Mouse (Mus musculus) MEL (cell line): Measurements from ENCODE around the gene Dpy19l3. TPM values are rescaled to one million over a fixed set of nuclear protein-coding genes. Genes with fewer than 3 reads are reported as not detected.

ENCODE experiments used
- DNase-seq: peaks from one replicate; pipeline ENCODE4 v3.0.0; 2011; ENCODE audit warnings: low read depth, low spot score
- H3K27ac ChIP-seq: 2 replicates; pipeline ENCODE4 v1.5.1; 2012; ENCODE audit warnings: low read depth, mild to moderate bottlenecking, control low read depth, low read length, moderate library complexity; ENCODE audit not compliant: control insufficient read depth
- H3K27me3 ChIP-seq, 2 experiments: fragments of 150-350 bp in 1 of 2; sonication (generic) in 1 of 2; 2 replicates each; pipeline ENCODE4 v1.6.1; 2012; ENCODE audit warnings: low read length in 2 of 2, mild to moderate bottlenecking in 2 of 2, improper control_type of control experiment in 1 of 2, moderate library complexity in 1 of 2; ENCODE audit not compliant: insufficient read depth in 2 of 2, control insufficient read depth in 1 of 2
- H3K36me3 ChIP-seq, 2 experiments: 2 replicates each; pipeline ENCODE4 v1.6.1; 2012 to 2014; ENCODE audit warnings: low read length in 2 of 2, improper control_type of control experiment in 1 of 2, inconsistent platforms in 1 of 2, mild to moderate bottlenecking in 1 of 2; ENCODE audit not compliant: insufficient read depth in 2 of 2, control insufficient read depth in 1 of 2
- H3K4me1 ChIP-seq, 2 experiments: fragments of 150-350 bp in 1 of 2; sonication (generic) in 1 of 2; 2 replicates each; pipeline ENCODE4 v1.6.1; 2012; ENCODE audit warnings: low read length in 2 of 2, improper control_type of control experiment in 1 of 2, mild to moderate bottlenecking in 1 of 2; ENCODE audit not compliant: insufficient read depth in 2 of 2, control insufficient read depth in 1 of 2
- H3K4me3 ChIP-seq, 2 experiments: fragments of 150-350 bp in 1 of 2; sonication (generic) in 1 of 2; 2 replicates each; pipeline ENCODE4 v1.5.1; 2012; ENCODE audit warnings: low read depth in 2 of 2, low read length in 2 of 2, mild to moderate bottlenecking in 2 of 2, moderate library complexity in 2 of 2, control low read depth in 1 of 2, improper control_type of control experiment in 1 of 2; ENCODE audit not compliant: control insufficient read depth in 1 of 2, insufficient read depth in 1 of 2
- H3K79me2 ChIP-seq: 2 replicates; pipeline ENCODE4 v1.6.1; 2012; ENCODE audit warnings: mild to moderate bottlenecking, low read length, moderate library complexity; ENCODE audit not compliant: control insufficient read depth, poor library complexity, insufficient read depth
- H3K9ac ChIP-seq: 2 replicates; pipeline ENCODE4 v1.6.1; 2012; ENCODE audit warnings: low read depth, mild to moderate bottlenecking, control low read depth, low read length, moderate library complexity; ENCODE audit not compliant: control insufficient read depth, poor library complexity, severe bottlenecking
- H3K9me3 ChIP-seq: fragments of 150-350 bp; sonication (generic); replicated peaks from 2 replicates; pipeline ENCODE4 v1.6.1; 2012; ENCODE audit warnings: mild to moderate bottlenecking, low read length, improper control_type of control experiment, moderate library complexity; ENCODE audit not compliant: insufficient read depth
- BHLHE40 ChIP-seq: IDR thresholded peaks from 2 replicates; pipeline ENCODE4 v1.6.1; 2012; ENCODE audit warnings: low read depth, mild to moderate bottlenecking, inconsistent platforms, low read length, improper control_type of control experiment, borderline replicate concordance
- ETS1 ChIP-seq: IDR thresholded peaks from 2 replicates; pipeline ENCODE4 v1.6.1; 2012; ENCODE audit warnings: low read depth, mild to moderate bottlenecking, inconsistent platforms, low read length, improper control_type of control experiment, moderate library complexity
- GABPA ChIP-seq: IDR thresholded peaks from 2 replicates; pipeline ENCODE4 v1.6.1; 2012; ENCODE audit warnings: low read depth, mild to moderate bottlenecking, inconsistent platforms, low read length, improper control_type of control experiment, moderate library complexity
- MAFK ChIP-seq: IDR thresholded peaks from 2 replicates; pipeline ENCODE4 v1.6.1; 2011; ENCODE audit warnings: low read depth, mild to moderate bottlenecking, low read length, improper control_type of control experiment, borderline replicate concordance
- MYB ChIP-seq: IDR thresholded peaks from 2 replicates; pipeline ENCODE4 v1.6.1; 2011; ENCODE audit warnings: mild to moderate bottlenecking, low read depth, low read length, improper control_type of control experiment
- POLR2AphosphoS5 ChIP-seq: IDR thresholded peaks from 2 replicates; pipeline ENCODE4 v1.6.1; 2012; ENCODE audit warnings: low read depth, borderline replicate concordance, mild to moderate bottlenecking, inconsistent platforms, low read length, moderate library complexity, mixed read lengths
- RCOR1 ChIP-seq: IDR thresholded peaks from 2 replicates; pipeline ENCODE4 v1.6.1; 2012; ENCODE audit warnings: low read depth, mild to moderate bottlenecking, inconsistent platforms, low read length, improper control_type of control experiment
- SMC3 ChIP-seq: IDR thresholded peaks from 2 replicates; pipeline ENCODE4 v1.6.1; 2011; ENCODE audit warnings: low read depth, low read length, improper control_type of control experiment
- TBP ChIP-seq: IDR thresholded peaks from 2 replicates; pipeline ENCODE4 v1.8.0; 2011; ENCODE audit warnings: low read depth, low read length, improper control_type of control experiment
- USF1 ChIP-seq: IDR thresholded peaks from 2 replicates; pipeline ENCODE4 v1.6.1; 2014; ENCODE audit warnings: low read depth, mild to moderate bottlenecking, inconsistent platforms, low read length, improper control_type of control experiment, moderate library complexity
- ZKSCAN1 ChIP-seq: IDR thresholded peaks from 2 replicates; pipeline ENCODE4 v1.6.1; 2012; ENCODE audit warnings: low read depth, mild to moderate bottlenecking, inconsistent platforms, low read length, improper control_type of control experiment, moderate library complexity
- ZMIZ1 ChIP-seq: IDR thresholded peaks from 2 replicates; pipeline ENCODE4 v1.6.1; 2012; ENCODE audit warnings: low read depth, mild to moderate bottlenecking, inconsistent platforms, low read length, improper control_type of control experiment, moderate library complexity
- ZNF384 ChIP-seq: IDR thresholded peaks from 2 replicates; pipeline ENCODE4 v1.6.1; 2012; ENCODE audit warnings: low read depth, mild to moderate bottlenecking, inconsistent platforms, low read length, improper control_type of control experiment
- polyA plus RNA-seq, 2 experiments: library from polyadenylated mRNA; stranded (reverse) in 1 of 2; unstranded in 1 of 2; fragments of >175 nt in 1 of 2; fragments of >200 nt in 1 of 2; gene quantifications; 2 replicates each; pipeline versions ENCODE4 v1.2.1 to v1.2.4; 2012; ENCODE audit warnings: low replicate concordance in 2 of 2, low read depth in 1 of 2; ENCODE audit not compliant: insufficient read length in 2 of 2, insufficient read depth in 1 of 2, missing spikeins in 1 of 2
- total RNA-seq: library from RNA; depleted of rRNA; stranded (reverse); fragments of 300-350 nt; gene quantifications from 2 replicates; pipeline ENCODE4 v1.2.3, GENCODE M21; 2012

The Dpy19l3 gene
- total and polyA plus RNA-seq, 3 experiments: 7.4 to 9.9 TPM; not detected in 1

DNA sequence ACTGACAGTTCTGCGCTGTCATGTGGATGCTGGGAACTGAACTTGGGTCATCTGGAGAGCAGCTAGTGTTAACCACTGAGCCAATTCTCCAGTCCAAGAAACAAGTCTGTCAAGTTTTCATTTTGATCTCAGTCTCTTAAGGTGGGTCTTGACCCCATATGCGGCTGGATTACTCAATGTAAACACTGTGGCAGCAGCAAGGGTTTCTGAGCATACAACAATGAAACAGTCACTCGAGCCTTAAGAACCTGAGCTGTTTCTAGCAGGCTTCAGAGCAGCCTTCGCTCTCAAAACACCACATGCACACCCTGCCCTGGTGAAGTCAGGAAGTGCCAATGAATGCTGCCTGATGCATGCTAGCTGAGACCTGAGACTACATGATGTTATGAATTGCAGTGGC lies 31.3 kb upstream of the Dpy19l3 start:
- H3K27ac ChIP-seq: no peak overlapping the region
- H3K27me3 ChIP-seq: no peaks in the 10 kb centered on the region
- H3K4me1 ChIP-seq: no peaks in the 10 kb centered on the region
- no peaks in the 10 kb centered on the region for H3K9me3 ChIP-seq
- H3K4me3 ChIP-seq: no peak overlapping the region
- peaks cover 0 to 15% of the 10 kb centered on the region in 2 experiments; a peak in 2 of 4 replicates for H3K36me3 ChIP-seq
- DNase-seq: no peak
- no peaks in the 10 kb centered on the region for H3K79me2 ChIP-seq
- H3K9ac ChIP-seq: no peak overlapping the region
- TF ChIP-seq ZNF384: no peak
- no peak for TF ChIP-seq SMC3
- no peak for TF ChIP-seq TBP
- TF ChIP-seq ZMIZ1: no peak
- TF ChIP-seq BHLHE40: no peak
- TF ChIP-seq RCOR1: no peak
- TF ChIP-seq MYB: no peak
- TF ChIP-seq ZKSCAN1: no peak
- TF ChIP-seq, all 39 proteins: peak for 0

DNA sequence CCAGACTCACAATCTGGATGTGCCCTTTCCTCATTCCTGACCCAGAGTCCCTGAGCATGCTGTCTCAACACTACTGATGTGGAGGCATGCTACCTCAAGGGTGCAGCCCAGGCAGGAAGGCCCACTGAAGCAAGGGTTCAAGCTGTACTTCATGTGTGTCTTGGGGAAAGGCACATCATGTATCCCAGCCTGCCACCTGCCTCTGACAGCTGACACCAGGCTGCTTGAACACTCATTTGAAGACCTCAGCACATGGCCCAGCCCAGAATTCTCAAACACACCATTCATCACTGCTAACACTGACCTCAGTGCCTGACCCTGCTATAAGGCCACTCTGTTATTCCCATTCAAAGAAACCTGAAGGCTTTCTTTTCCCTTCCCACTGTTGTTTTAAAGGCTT lies 28.0 kb upstream of the Dpy19l3 start:
- Histone ChIP-seq H3K27ac (no peak overlapping the region), H3K27me3 (no peaks in the 10 kb centered on the region), H3K9ac (no peak overlapping the region), H3K4me3 (no peak overlapping the region), H3K79me2 (no peaks in the 10 kb centered on the region), H3K36me3 (peaks cover 0 to 3% of the 10 kb centered on the region in 2 experiments; a peak in 2 of 4 replicates), H3K9me3 (no peaks in the 10 kb centered on the region), H3K4me1 (no peaks in the 10 kb centered on the region)
- DNase-seq: no peak
- TF ChIP-seq MAFK (no peak), USF1 (no peak)

DNA sequence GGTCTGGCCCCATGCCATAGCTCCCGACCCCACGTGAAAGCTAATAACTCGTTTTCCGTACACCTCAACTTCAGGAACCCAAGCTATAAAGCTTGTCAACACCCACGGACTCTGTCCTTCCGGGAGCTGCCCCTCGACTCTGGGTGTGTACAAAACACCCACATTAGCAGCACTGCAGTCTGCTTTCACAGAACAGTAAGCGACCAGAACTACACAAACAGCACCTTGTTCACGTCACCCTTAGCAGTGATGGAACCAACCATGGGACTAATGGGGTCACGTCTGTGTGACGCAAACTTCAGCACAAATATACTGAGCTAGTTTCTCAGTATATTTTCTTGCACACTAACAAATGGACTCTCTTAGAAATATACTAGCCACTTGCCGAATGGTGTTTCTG lies 19.9 kb upstream of the Dpy19l3 start:
- H3K79me2 ChIP-seq: no peaks in the 10 kb centered on the region
- no peaks in the 10 kb centered on the region for H3K9me3 ChIP-seq
- TF ChIP-seq GABPA: no peak
- no peak for TF ChIP-seq ZMIZ1
- TF ChIP-seq ETS1: no peak
- no peak for TF ChIP-seq POLR2AphosphoS5
- no peaks in the 10 kb centered on the region; a peak in 2 of 4 replicates for H3K36me3 ChIP-seq
- no peak for DNase-seq
- no peaks in the 10 kb centered on the region for H3K27me3 ChIP-seq
- H3K4me1 ChIP-seq: peaks cover 0 to 4% of the 10 kb centered on the region in 2 experiments; a peak in 1 of 4 replicates
- no peak overlapping the region for H3K9ac ChIP-seq
- no peak overlapping the region for H3K27ac ChIP-seq
- H3K4me3 ChIP-seq: no peak overlapping the region
